Mouse (Mus musculus) midbrain, embryonic 16.5 days (tissue): ENCODE measurements at regions not wholly inside any gene's neighbourhood (a gene's known extent, or its start where the extent isn't known, plus 50 kb on each side); places are given as distances from the start of the nearest gene placed in this dataset.

Experiments used
- ATAC-seq: fragments of 200-750 bp; cut with Nextera tagmentation; 2 replicates; pipeline ENCODE4 v1.8.0; 2017; ENCODE audit warnings: moderate TSS enrichment
- H3K27ac ChIP-seq: fragments of 300-500 bp; sonication (generic); 2 replicates; pipeline ENCODE4 v1.5.1; 2014; ENCODE audit warnings: mild to moderate bottlenecking, low read length, mixed read lengths
- H3K27me3 ChIP-seq: fragments of 300-500 bp; sonication (generic); 2 replicates; pipeline ENCODE4 v1.6.1; 2014; ENCODE audit warnings: low read depth, low read length, mixed read lengths; ENCODE audit not compliant: control insufficient read depth, insufficient read depth
- H3K36me3 ChIP-seq: fragments of 300-500 bp; sonication (generic); 2 replicates; pipeline ENCODE4 v1.6.1; 2014; ENCODE audit warnings: mild to moderate bottlenecking, low read length, moderate library complexity, mixed read lengths; ENCODE audit not compliant: control insufficient read depth, insufficient read depth
- H3K4me1 ChIP-seq: fragments of 300-500 bp; sonication (generic); 2 replicates; pipeline ENCODE4 v1.6.1; 2014; ENCODE audit warnings: mild to moderate bottlenecking, low read length, mixed read lengths; ENCODE audit not compliant: control insufficient read depth, insufficient read depth
- H3K4me2 ChIP-seq: fragments of 300-500 bp; sonication (generic); 2 replicates; pipeline ENCODE4 v1.6.1; 2014; ENCODE audit warnings: mild to moderate bottlenecking, low read length, mixed read lengths
- H3K4me3 ChIP-seq: fragments of 300-500 bp; sonication (generic); 2 replicates; pipeline ENCODE4 v1.5.1; 2014; ENCODE audit warnings: low read depth, mild to moderate bottlenecking, low read length, moderate library complexity, mixed read lengths
- H3K9ac ChIP-seq: fragments of 300-500 bp; sonication (generic); 2 replicates; pipeline ENCODE4 v1.6.1; 2014; ENCODE audit warnings: low read depth, low read length, mixed read lengths
- H3K9me3 ChIP-seq: fragments of 300-500 bp; sonication (generic); replicated peaks from 2 replicates; pipeline ENCODE4 v1.6.1; 2014; ENCODE audit warnings: mild to moderate bottlenecking, low read length, mixed read lengths; ENCODE audit not compliant: control insufficient read depth, poor library complexity, severe bottlenecking
- WGBS: fragments of 180-500 bp; shearing (Covaris S2); extraction: QIAGEN DNeasy Blood & Tissue Kit; methylation state at CpG from one replicate; pipeline ENCODE4 v1.1.7; 2014; 5-methylcytosine and 5-hydroxymethylcytosine counted together

DNA sequence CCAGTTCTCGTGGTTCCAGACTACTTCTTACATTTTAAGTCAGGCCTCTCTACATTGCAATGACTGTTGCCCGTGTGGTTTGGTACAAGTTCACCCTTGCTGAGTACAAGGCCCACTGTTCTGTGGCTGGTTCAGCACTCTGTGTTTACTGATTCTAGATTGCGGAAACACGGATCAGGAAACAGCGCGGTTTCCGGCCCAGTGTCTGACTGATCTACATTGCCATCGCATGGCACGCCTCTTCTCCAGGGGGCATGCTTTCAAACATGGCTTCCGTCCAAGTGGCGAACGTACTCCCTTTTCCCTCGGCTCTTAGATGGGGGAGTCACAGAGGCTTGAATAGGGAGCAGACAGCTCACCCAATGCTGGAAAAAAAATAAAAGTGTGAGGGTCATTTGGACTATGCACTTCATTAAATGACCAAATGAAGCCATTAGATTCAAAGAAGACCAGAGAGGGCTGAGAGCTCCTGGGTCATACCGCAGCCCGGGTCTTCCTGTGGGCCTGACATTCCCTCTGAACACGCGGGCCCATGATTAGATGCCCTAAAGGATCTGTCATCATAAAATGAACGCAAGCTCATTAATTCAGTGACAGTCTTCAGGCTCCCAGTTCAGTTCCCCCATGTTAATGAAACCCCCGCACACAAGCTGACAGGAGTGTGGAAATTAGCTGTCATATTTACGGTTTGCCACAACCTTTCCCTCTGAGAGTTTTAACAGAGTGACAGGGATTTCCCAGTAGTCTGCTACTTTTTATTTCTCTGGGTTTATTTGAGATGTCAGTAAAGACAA is 250.9 kb downstream of the Gm19410 start:
- peaks cover 26% of the 10 kb centered on the region for H3K4me1 ChIP-seq
- H3K27ac ChIP-seq = peak overlapping the region; percentile 8
- no peaks in the 10 kb centered on the region for H3K36me3 ChIP-seq
- no peak overlapping the region for H3K9ac ChIP-seq
- no peaks in the 10 kb centered on the region for H3K27me3 ChIP-seq
- 57% methylated on average over 20 of the region's 20 CpGs for WGBS
- peak; percentile 61 for ATAC-seq
- no peaks in the 10 kb centered on the region for H3K9me3 ChIP-seq
- no peak overlapping the region for H3K4me3 ChIP-seq
- H3K4me2 ChIP-seq = no peak overlapping the region

DNA sequence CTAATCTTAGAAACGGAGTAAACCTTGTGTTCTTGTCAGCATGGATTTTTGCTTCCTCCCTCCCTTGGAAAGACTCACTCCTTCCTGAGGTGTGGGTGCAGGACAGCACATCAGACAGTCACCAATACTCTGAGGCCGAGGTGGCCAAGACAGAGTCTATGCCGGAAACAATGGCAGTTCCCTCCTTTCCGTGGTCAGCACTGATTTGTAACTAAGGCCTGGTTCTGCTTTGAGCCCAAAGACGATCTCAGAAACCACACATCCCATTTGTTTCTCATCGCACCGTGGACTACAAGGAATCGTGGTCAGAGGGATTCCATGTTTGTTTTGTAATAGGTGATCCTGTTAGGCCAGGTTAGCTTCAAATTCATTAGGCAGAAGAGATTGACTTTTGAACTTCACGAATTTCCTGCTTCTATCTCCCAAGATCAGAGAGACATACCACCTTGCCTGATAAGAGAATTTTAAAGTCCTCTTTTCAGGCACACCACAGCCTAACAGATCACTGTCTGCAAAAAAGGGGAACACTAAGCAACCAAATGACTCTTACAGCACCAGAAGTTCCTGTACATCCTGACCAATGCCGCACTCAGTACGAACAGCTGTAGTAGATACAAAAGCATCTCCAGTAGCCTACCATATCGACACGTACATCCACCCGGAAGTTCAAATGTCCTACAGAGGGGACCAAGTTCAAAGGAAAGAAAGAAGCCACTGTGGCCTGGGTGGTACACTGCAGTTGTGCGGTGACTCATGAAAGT is 253.6 kb downstream of the Gm19410 start:
- no peaks in the 10 kb centered on the region for H3K9me3 ChIP-seq
- no peak overlapping the region for H3K4me2 ChIP-seq
- ATAC-seq = no peak
- H3K4me3 ChIP-seq = no peak overlapping the region
- no peak overlapping the region for H3K27ac ChIP-seq
- 90% methylated on average over 15 of the region's 15 CpGs for WGBS
- H3K9ac ChIP-seq = no peak overlapping the region
- no peaks in the 10 kb centered on the region for H3K36me3 ChIP-seq
- H3K4me1 ChIP-seq = peaks cover 20% of the 10 kb centered on the region
- no peaks in the 10 kb centered on the region for H3K27me3 ChIP-seq

DNA sequence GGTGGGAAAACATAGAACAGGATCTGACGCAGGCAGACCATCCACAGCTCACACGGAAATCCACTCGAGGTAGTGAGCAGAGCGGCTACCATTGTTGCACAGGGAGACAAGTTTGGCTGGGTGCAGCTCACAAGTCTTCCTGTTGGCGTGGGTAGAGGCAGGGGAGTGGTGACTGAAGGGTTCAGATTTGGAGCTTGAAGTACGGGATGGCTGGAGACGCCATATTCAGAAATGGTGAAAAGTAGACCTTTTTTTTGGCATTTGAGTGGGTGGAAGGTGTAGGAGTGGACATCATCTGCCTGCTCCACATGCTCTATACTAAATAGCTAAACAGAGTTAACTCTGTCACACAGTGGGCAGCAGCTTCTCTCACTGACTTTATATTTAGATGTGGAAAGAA is 254.3 kb downstream of the Gm19410 start:
- WGBS = 90% methylated on average over 7 of the region's 7 CpGs
- Histone ChIP-seq H3K9ac (no peak overlapping the region), H3K27me3 (no peaks in the 10 kb centered on the region), H3K4me2 (no peak overlapping the region), H3K36me3 (no peaks in the 10 kb centered on the region), H3K4me3 (no peak overlapping the region), H3K4me1 (peaks cover 14% of the 10 kb centered on the region), H3K9me3 (no peaks in the 10 kb centered on the region), H3K27ac (no peak overlapping the region)
- no peak for ATAC-seq

DNA sequence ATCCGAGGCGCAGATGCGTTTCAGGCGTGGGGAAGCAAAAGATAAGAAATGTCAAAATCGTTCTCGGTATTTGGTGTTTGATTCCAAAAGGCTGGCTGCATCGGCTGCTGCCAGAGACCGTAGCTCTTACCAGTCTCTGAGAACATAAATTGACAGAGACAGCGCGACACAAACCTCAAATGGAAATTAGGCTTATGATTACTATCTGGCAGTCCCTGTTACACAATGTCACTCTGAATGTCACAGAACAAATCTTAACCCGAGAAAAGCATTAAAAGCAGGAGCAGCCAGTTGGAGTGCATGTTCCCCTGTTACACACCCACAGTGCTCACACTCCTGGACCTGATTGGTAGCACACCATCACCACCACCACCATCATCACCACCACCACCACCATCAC is 262.0 kb downstream of the Gm19410 start:
- no peak overlapping the region for H3K4me2 ChIP-seq
- WGBS = 74% methylated on average over 11 of the region's 11 CpGs
- H3K27me3 ChIP-seq = no peaks in the 10 kb centered on the region
- no peak overlapping the region for H3K4me3 ChIP-seq
- no peak overlapping the region for H3K9ac ChIP-seq
- no peaks in the 10 kb centered on the region for H3K9me3 ChIP-seq
- ATAC-seq = no peak
- no peaks in the 10 kb centered on the region for H3K4me1 ChIP-seq
- no peak overlapping the region for H3K27ac ChIP-seq
- H3K36me3 ChIP-seq = no peaks in the 10 kb centered on the region

DNA sequence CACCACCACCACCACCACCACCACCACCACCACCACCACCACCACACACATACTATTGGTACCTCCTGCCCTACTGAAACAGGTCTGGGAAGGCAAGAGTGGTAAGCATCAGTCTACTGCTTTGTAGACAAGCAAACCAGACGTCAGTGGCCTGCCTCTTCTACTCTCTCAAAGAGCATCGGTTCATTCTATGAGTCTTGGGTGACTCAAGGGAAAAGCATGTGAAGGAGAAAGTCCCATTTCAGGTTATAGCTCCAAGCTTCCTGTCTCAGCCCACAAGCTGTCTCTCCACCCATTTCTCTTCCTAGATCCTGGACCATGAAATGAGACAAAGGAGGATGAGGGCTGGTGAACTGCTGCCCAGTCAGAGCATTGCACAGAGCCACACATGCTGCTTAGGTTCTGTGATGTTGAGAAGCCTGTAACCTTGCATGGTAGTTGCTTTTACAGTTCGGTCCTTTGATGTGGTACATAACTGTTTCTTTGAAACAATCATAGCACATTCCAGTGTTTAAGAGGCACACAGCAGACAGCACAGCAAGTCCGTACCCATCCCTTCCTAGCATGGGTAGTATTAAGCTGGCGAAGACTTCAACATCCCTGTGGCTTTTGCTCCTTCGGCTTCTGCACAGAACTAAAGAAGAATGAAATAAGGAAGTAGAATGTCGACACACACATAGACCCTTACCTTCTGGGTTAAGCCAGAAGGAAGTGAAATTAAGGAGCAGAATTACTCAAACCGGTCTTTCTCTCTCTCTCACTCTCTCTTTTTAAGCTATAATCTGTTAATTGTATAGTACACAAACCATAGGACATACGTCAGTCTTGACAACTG is 262.7 kb downstream of the Gm19410 start:
- 90% methylated on average over 9 of the region's 9 CpGs for WGBS
- Histone ChIP-seq H3K9ac (no peak overlapping the region), H3K27me3 (no peaks in the 10 kb centered on the region), H3K36me3 (no peaks in the 10 kb centered on the region), H3K27ac (no peak overlapping the region), H3K4me2 (no peak overlapping the region), H3K9me3 (no peaks in the 10 kb centered on the region), H3K4me3 (no peak overlapping the region), H3K4me1 (no peaks in the 10 kb centered on the region)
- ATAC-seq = no peak

DNA sequence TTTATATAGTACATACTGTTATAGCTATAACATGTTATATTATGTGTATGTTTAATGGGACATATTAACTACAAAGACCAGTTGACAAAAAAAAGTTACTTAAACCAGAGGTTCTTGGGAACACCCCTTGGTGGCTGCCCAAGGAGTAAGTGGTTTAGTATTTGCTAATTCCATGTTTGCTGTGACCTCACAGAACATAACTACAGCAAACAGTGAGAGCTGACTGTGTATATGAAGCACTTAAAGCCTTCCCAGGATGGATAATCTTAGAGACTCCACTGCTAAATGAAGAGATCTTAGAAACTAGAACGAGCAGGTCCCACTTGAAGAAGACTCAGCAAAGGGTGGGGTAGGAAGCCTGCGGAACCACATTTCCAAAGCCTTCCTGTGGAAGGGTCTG is 263.9 kb downstream of the Gm19410 start:
- WGBS = 93% methylated on average over 2 of the region's 2 CpGs
- Histone ChIP-seq H3K9me3 (no peaks in the 10 kb centered on the region), H3K4me2 (no peak overlapping the region), H3K36me3 (no peaks in the 10 kb centered on the region), H3K4me3 (no peak overlapping the region), H3K4me1 (no peaks in the 10 kb centered on the region), H3K27me3 (no peaks in the 10 kb centered on the region), H3K27ac (no peak overlapping the region), H3K9ac (no peak overlapping the region)
- no peak for ATAC-seq

DNA sequence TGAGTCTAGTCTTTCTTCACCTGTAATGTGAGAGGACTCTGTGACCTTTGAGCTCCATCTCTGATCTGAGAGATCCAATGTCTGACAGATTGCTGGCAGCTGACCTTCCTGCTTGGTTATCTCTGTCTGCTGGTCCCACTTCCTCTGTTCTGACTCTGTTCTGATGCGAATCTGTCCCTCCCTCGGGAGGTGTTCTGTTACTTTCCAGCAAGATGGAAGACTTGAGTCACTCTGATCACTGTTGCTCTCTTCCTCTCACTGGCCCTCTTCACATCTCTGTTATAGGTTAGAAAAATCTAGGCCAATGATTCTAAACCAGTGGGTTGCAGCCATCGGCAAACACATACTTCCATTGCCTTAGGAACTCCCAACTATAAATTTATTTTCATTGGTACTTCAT is 264.6 kb downstream of the Gm19410 start:
- H3K4me2 ChIP-seq = no peak overlapping the region
- 94% methylated on average over 3 of the region's 3 CpGs for WGBS
- no peaks in the 10 kb centered on the region for H3K4me1 ChIP-seq
- H3K27ac ChIP-seq = no peak overlapping the region
- H3K4me3 ChIP-seq = no peak overlapping the region
- no peaks in the 10 kb centered on the region for H3K27me3 ChIP-seq
- no peak overlapping the region for H3K9ac ChIP-seq
- H3K9me3 ChIP-seq = no peaks in the 10 kb centered on the region
- H3K36me3 ChIP-seq = no peaks in the 10 kb centered on the region
- ATAC-seq = no peak

DNA sequence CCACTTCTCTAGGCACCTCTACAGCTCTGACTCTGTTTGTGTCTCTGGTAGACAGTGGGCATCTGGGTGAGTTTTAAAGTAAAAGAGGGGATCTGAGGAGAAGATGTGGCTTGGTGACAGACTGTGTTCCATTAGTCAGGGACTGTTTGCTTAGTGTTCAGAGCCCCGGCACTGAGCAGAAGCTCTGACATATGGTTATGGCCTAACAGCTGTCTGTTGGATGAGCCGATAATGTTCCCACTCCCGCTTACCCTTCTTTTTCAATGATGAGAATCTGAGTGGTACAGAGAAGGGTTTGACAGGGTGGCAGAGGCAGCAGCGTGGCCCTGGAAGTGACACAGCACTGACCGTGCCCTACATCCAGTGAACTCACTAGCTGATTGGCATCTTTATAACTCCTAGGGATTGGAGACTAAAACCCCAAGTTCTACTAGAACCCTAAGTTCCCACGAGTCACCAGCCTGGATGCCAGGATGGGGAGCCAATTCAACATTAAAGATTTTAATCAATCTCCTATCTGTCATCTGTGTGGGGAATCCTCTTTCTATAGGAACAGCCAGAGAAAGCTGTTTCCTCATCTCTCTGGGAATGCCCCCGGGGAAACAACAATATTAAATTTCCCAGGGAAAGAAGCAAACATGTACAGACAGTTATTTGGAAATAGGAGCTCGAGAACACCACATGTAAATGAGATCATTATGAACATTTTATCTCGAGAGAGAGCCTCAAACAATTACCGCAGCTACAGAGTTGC is 266.6 kb downstream of the Gm19410 start:
- no peak overlapping the region for H3K9ac ChIP-seq
- H3K36me3 ChIP-seq = no peaks in the 10 kb centered on the region
- H3K9me3 ChIP-seq = no peaks in the 10 kb centered on the region
- WGBS = 82% methylated on average over 10 of the region's 10 CpGs
- H3K27me3 ChIP-seq = no peaks in the 10 kb centered on the region
- H3K4me2 ChIP-seq = no peak overlapping the region
- no peaks in the 10 kb centered on the region for H3K4me1 ChIP-seq
- H3K4me3 ChIP-seq = no peak overlapping the region
- H3K27ac ChIP-seq = no peak overlapping the region
- no peak for ATAC-seq
